Mouse (Mus musculus) forebrain, postnatal 0 days (tissue): ENCODE results near the gene 2610318N02Rik. TPM values are rescaled to one million over a fixed set of nuclear protein-coding genes. Genes with fewer than 3 reads are reported as not detected.

Experiments
- ATAC-seq: fragments of 200-750 bp; cut with Nextera tagmentation; 2 replicates; pipeline ENCODE4 v1.8.0; 2017; ENCODE audit warnings: mild to moderate bottlenecking, moderate library complexity
- DNase-seq: peaks from one replicate; pipeline ENCODE4 v3.0.0-alpha.2; 2015
- H3K27ac ChIP-seq: fragments of 300-500 bp; sonication (generic); 2 replicates; pipeline ENCODE4 v1.5.1; 2014; ENCODE audit warnings: low read depth, mild to moderate bottlenecking, antibody characterized with exemption, low read length, moderate library complexity, mixed read lengths
- H3K27me3 ChIP-seq: fragments of 300-500 bp; sonication (generic); 2 replicates; pipeline ENCODE4 v1.6.1; 2014; ENCODE audit warnings: mild to moderate bottlenecking, low read length, mixed read lengths; ENCODE audit not compliant: insufficient read depth
- H3K36me3 ChIP-seq: fragments of 300-500 bp; sonication (generic); 2 replicates; pipeline ENCODE4 v1.6.1; 2014; ENCODE audit warnings: mild to moderate bottlenecking, moderate library complexity; ENCODE audit not compliant: insufficient read depth
- H3K4me1 ChIP-seq: fragments of 300-500 bp; sonication (generic); 2 replicates; pipeline ENCODE4 v1.6.1; 2014; ENCODE audit warnings: antibody characterized with exemption; ENCODE audit not compliant: insufficient read depth
- H3K4me2 ChIP-seq: fragments of 300-500 bp; sonication (generic); 2 replicates; pipeline ENCODE4 v1.6.1; 2014; ENCODE audit warnings: low read depth, mild to moderate bottlenecking, moderate library complexity
- H3K4me3 ChIP-seq: fragments of 300-500 bp; sonication (generic); 2 replicates; pipeline ENCODE4 v1.5.1; 2014; ENCODE audit warnings: low read depth, low read length, mixed read lengths
- H3K9ac ChIP-seq: fragments of 300-500 bp; sonication (generic); 2 replicates; pipeline ENCODE4 v1.6.1; 2014; ENCODE audit warnings: mild to moderate bottlenecking
- H3K9me3 ChIP-seq: fragments of 300-500 bp; sonication (generic); 2 replicates; pipeline ENCODE4 v1.6.1; 2016; ENCODE audit warnings: low read length
- CTCF ChIP-seq: sonication (generic); IDR thresholded peaks from 2 replicates; pipeline ENCODE4 v1.5.1; 2016; ENCODE audit warnings: antibody characterized with exemption, control low read depth, low read depth
- WGBS: fragments of 180-500 bp; shearing (Covaris S2); extraction: QIAGEN DNeasy Blood & Tissue Kit; methylation state at CpG from one replicate; pipeline ENCODE4 v1.1.7; 2014; 5-methylcytosine and 5-hydroxymethylcytosine counted together
- polyA plus RNA-seq: library from polyadenylated mRNA; unstranded; fragments of >200 nt; fragmentation: Nextera tagmentation; extraction: Ambion mirVana; gene quantifications from 2 replicates; pipeline ENCODE4 v1.2.1, GENCODE M21; 2015
- total RNA-seq: library from RNA; depleted of rRNA; stranded (reverse); fragments of >200 nt; gene quantifications from 2 replicates; pipeline ENCODE4 v1.2.3, GENCODE M21; 2014

The 2610318N02Rik gene
- total and polyA plus RNA-seq, 2 experiments from 2014 or later: 3.8 to 10.1 TPM

GRCm38 (mm10) chr16:17148084-17148483 lies 23.1 kb upstream of the 2610318N02Rik start:
- H3K27ac ChIP-seq: peak overlapping the region; percentile 77; the same call in 1 of the 2 replicates
- 0 out of 2 replicates have a peak, but pooled peaks cover 7% of the 10 kb centered on the region for H3K4me1 ChIP-seq
- no peaks in the 10 kb centered on the region for H3K27me3 ChIP-seq
- no peaks in the 10 kb centered on the region for H3K9me3 ChIP-seq
- peak; percentile 60 for TF ChIP-seq CTCF
- H3K4me2 ChIP-seq: peak overlapping the region; percentile 86
- H3K4me3 ChIP-seq: peak overlapping the region; percentile 65
- WGBS: 6% methylated on average over 16 of the region's 16 CpGs
- DNase-seq (peak; percentile 43), ATAC-seq (no peak)
- peaks cover 17% of the 10 kb centered on the region; the same call in 1 of the 2 replicates for H3K36me3 ChIP-seq
- peak overlapping the region; percentile 73 for H3K9ac ChIP-seq

- H3K9me3 ChIP-seq: no peaks in the 10 kb centered on the region
These were observed 22.5 kb upstream of the 2610318N02Rik start for GRCm38 (mm10) chr16:17147391-17147929.

GRCm38 (mm10) chr16:17146772-17147235 lies 21.8 kb upstream of the 2610318N02Rik start, which contains the start of gene Ccdc116:
Gene Ccdc116, minus strand, starts transcription at chr16:17147229.
- Histone ChIP-seq H3K4me2 (peak within 1 kb of the TSS; percentile 86), H3K9me3 (no peaks in the 10 kb centered on the region), H3K27me3 (no peaks in the 10 kb centered on the region), H3K9ac (peak within 1 kb of the TSS; percentile 73), H3K27ac (peak within 1 kb of the TSS; percentile 77), H3K36me3 (peaks cover 7% of the 10 kb centered on the region; the same call in 1 of the 2 replicates), H3K4me3 (peak within 1 kb of the TSS; percentile 65), H3K4me1 (0 out of 2 replicates have a peak, but pooled peaks cover 7% of the 10 kb centered on the region)
- DNase-seq (peak; percentile 93), ATAC-seq (peak; percentile 91)
- WGBS: 2% methylated on average over 34 of the region's 34 CpGs
- peak; percentile 75 for TF ChIP-seq CTCF

More at GRCm38 (mm10) chr16:17147391-17147929, 22.5 kb upstream of the 2610318N02Rik start:
- 2% methylated on average over 40 of the region's 41 CpGs for WGBS
- H3K27ac ChIP-seq: peak overlapping the region; percentile 77
- H3K4me2 ChIP-seq: peak overlapping the region; percentile 86
- peak overlapping the region; percentile 73 for H3K9ac ChIP-seq
- DNase-seq (peak; percentile 68), ATAC-seq (peak; percentile 54)
- peak overlapping the region; percentile 65 for H3K4me3 ChIP-seq
- H3K36me3 ChIP-seq: peaks cover 11% of the 10 kb centered on the region; the same call in 1 of the 2 replicates
- H3K4me1 ChIP-seq: 0 out of 2 replicates have a peak, but pooled peaks cover 7% of the 10 kb centered on the region
- H3K27me3 ChIP-seq: no peaks in the 10 kb centered on the region
- TF ChIP-seq CTCF: no peak

- Histone ChIP-seq H3K4me1 (0 out of 2 replicates have a peak, but pooled peaks cover 7% of the 10 kb centered on the region), H3K9me3 (no peaks in the 10 kb centered on the region), H3K27ac (no peak within 1 kb of the TSS), H3K4me2 (no peak within 1 kb of the TSS), H3K27me3 (no peaks in the 10 kb centered on the region), H3K36me3 (no peaks in the 10 kb centered on the region), H3K4me3 (no peak within 1 kb of the TSS), H3K9ac (no peak within 1 kb of the TSS)
- TF ChIP-seq CTCF: no peak
- ATAC-seq (no peak), DNase-seq (no peak)
- WGBS: 22% methylated on average over 7 of the region's 7 CpGs
These were observed 19.4 kb upstream of the 2610318N02Rik start, which contains the start of gene Ydjc for GRCm38 (mm10) chr16:17144339-17144738. Gene Ydjc, plus strand, starts transcription at chr16:17144621.

- Histone ChIP-seq H3K36me3 (no peaks in the 10 kb centered on the region), H3K4me3 (no peak overlapping the region), H3K27me3 (no peaks in the 10 kb centered on the region), H3K27ac (no peak overlapping the region), H3K4me2 (no peak overlapping the region), H3K9ac (no peak overlapping the region), H3K4me1 (no peaks in the 10 kb centered on the region), H3K9me3 (no peaks in the 10 kb centered on the region)
- no peak for ATAC-seq
- TF ChIP-seq CTCF: no peak
- no peak for DNase-seq
- 90% methylated on average over 15 of the region's 15 CpGs for WGBS
These were observed 12.4 kb upstream of the 2610318N02Rik start for GRCm38 (mm10) chr16:17137355-17137754.

- no peaks in the 10 kb centered on the region for H3K9me3 ChIP-seq
- DNase-seq (no peak), ATAC-seq (no peak)
- H3K4me1 ChIP-seq: no peaks in the 10 kb centered on the region
- no peak for TF ChIP-seq CTCF
- 26% methylated on average over 7 of the region's 7 CpGs for WGBS
- no peak overlapping the region for H3K9ac ChIP-seq
- peak overlapping the region; percentile 80 for H3K4me3 ChIP-seq
- H3K27me3 ChIP-seq: no peaks in the 10 kb centered on the region
- H3K36me3 ChIP-seq: no peaks in the 10 kb centered on the region
- H3K4me2 ChIP-seq: peak overlapping the region; percentile 97
- H3K27ac ChIP-seq: no peak overlapping the region
These were observed 7.9 kb upstream of the 2610318N02Rik start for GRCm38 (mm10) chr16:17132906-17133200.
